Comparison of ENCODE assay signal across 23 mouse cellular contexts in the genomic region with DNA sequence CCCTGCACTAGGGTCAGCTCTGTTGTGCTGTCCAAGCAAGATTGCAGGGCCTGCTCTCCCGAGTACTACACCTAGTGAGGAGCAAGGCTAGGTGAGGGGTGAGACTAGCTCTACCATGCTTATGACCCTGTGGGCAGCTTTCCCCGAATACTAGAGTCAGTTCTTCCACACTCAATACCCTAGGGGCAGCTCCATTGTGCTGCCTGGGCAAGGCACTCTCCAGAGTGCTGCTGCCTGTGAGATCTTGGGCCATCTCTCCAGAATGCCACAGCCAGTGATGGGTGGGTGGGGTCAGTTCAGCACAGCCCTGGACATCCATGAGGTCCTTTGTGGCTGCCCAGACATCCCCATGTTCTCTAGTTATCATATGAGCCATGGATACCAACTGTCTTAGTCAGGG. TPM values are rescaled to one million over a fixed set of nuclear protein-coding genes. Genes with fewer than 3 reads are reported as not detected.
"Had no signal": no experiment of that assay in that cellular context is flagged by ENCODE, and none has a peak within 500 bp of the region (broad histone marks: within the 10 kb centered on the region; RNA-seq: fewer than 3 reads in every experiment).

No protein-coding gene starts in this region.

- DNase-seq: gastrocnemius, adult 2 months; gastrocnemius, postnatal 10 days; gastrocnemius, postnatal 25 days; heart, postnatal 4 days; kidney, adult 18-20 months; kidney, adult 8-10 months; kidney, postnatal 10 days; kidney, postnatal 25 days; kidney, postnatal 4 days; liver; liver, embryonic 13.5 days had no signal

- H3K4me1 ChIP-seq: heart, embryonic 13.5 days; hindbrain, embryonic 10.5 days; hindbrain, embryonic 12.5 days; intestine, embryonic 15.5 days; limb, embryonic 10.5 days; limb, embryonic 12.5 days had no signal

- H3K27me3 ChIP-seq: hindbrain, embryonic 12.5 days; intestine, embryonic 15.5 days had no signal

- H3K36me3 ChIP-seq: heart, embryonic 13.5 days; heart, embryonic 15.5 days; hindbrain, embryonic 10.5 days; hindbrain, embryonic 12.5 days; intestine, embryonic 15.5 days; limb, embryonic 10.5 days; limb, embryonic 12.5 days; liver, embryonic 13.5 days had no signal

- H3K9me3 ChIP-seq: heart, embryonic 13.5 days; heart, embryonic 15.5 days; hindbrain, embryonic 10.5 days; hindbrain, embryonic 12.5 days; intestine, embryonic 15.5 days; limb, embryonic 10.5 days; limb, embryonic 12.5 days; liver, embryonic 13.5 days had no signal

- H3K4me3 ChIP-seq: gastrocnemius, adult 2 months; heart, adult 2 months; heart, embryonic 13.5 days; heart, embryonic 15.5 days; hindbrain, embryonic 10.5 days; hindbrain, embryonic 12.5 days; intestine, embryonic 15.5 days; layer of hippocampus, adult 2 months; left cerebral cortex, adult 2 months; limb, embryonic 10.5 days; limb, embryonic 12.5 days; liver, embryonic 13.5 days had no signal

- H3K27ac ChIP-seq: gastrocnemius, adult 2 months; heart, adult 2 months; heart, embryonic 13.5 days; heart, embryonic 15.5 days; hindbrain, embryonic 10.5 days; hindbrain, embryonic 12.5 days; hindbrain, embryonic 14.5 days; intestine, embryonic 15.5 days; layer of hippocampus, adult 2 months; left cerebral cortex, adult 2 months; limb, embryonic 10.5 days; limb, embryonic 12.5 days; liver, embryonic 13.5 days had no signal

RNA-seq across cellular contexts. Expression of a gene that starts 6.0 kb away (rescaled TPM):
- polyA plus RNA-seq: inflammation-experienced regulatory T-cells, adult 6 months had no signal
